Mouse (Mus musculus): Measurements from ENCODE around the gene Foxp1. TPM values are rescaled to one million over a fixed set of nuclear protein-coding genes. Genes with fewer than 3 reads are reported as not detected.

The Foxp1 gene
- polyA plus RNA-seq, 1 experiment: 129 TPM

DNA sequence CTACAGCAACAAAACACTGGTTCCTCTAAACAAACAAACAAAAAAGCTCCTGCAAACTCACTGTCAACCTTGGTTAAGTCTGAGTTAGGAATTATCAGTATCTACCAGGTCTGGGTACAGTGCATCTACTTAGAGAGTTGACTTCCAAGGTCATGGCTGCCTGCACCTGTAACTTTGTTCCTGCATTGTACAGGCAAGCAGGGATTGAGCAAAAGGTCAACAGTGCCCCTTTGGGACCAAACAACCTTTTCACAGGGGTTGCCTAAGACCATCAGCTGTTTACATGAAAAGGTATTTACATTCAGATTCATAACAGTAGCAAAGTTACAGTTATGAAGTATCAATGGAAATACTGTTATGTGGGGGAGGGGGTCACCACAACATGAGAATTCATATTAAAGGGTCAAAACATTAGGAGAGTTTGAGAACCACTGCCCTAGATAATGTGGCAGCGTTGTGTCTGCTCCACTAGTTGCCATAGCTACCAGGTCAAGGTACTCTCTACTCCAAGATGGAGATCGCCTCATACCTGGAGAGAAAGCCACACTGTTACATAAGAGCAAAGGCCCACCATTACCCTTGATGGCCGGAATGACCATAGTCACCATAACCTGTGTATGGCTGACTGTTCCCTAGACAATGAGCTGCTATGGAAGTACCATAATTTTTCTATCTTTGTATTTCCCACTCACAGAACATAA is 21.8 kb downstream of the Foxp1 start:
- no peak overlapping the region for H3K27ac ChIP-seq (ENCODE audit: control insufficient read depth, insufficient read depth, low read length)
- no peaks in the 10 kb centered on the region for H3K36me3 ChIP-seq (ENCODE audit: control insufficient read depth, insufficient read depth, low read length)
- TF ChIP-seq POLR2A (IDR thresholded peaks at IDR 0.05; ENCODE audit: control insufficient read depth, extremely low read depth, insufficient read depth, low read length, poor library complexity): no peak
- no peak for TF ChIP-seq CTCF (IDR thresholded peaks at IDR 0.05; ENCODE audit: borderline replicate concordance, control insufficient read depth, extremely low read depth, insufficient read depth, low read length, poor library complexity)
- H3K4me3 ChIP-seq (ENCODE audit: control insufficient read depth, insufficient read depth, low read length): no peak overlapping the region
- 96% methylated on average over 3 of the region's 3 CpGs for WGBS
- DNase-seq: no peak
- no peaks in the 10 kb centered on the region for H3K27me3 ChIP-seq (ENCODE audit: control insufficient read depth, insufficient read depth, low read length)
- H3K4me1 ChIP-seq (replicated peaks; ENCODE audit: control insufficient read depth, insufficient read depth, low read length): peaks cover 28% of the 10 kb centered on the region

DNA sequence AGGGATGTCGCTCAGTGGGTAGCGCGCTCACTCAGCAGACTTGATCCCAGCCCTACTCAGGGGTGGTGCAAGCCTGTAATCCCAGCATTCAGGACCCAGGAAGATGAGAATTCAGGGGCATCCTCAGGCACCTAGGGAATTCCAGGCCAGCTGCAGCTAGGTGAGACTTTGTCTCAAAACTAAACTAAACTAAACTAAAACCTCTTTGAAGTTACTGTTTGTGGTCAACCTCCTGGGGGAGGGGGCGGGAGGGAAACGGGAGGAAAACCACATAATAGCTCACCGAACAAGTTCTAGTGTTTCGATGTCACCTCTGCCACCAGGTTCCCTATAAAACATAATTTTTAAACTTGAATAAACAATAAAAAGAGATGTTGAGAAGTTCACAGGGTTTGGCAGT is 24.4 kb downstream of the Foxp1 start:
- Histone ChIP-seq H3K4me1 (replicated peaks; ENCODE audit: control insufficient read depth, insufficient read depth, low read length) (peaks cover 20% of the 10 kb centered on the region), H3K27me3 (ENCODE audit: control insufficient read depth, insufficient read depth, low read length) (no peaks in the 10 kb centered on the region), H3K4me3 (ENCODE audit: control insufficient read depth, insufficient read depth, low read length) (no peak overlapping the region), H3K27ac (ENCODE audit: control insufficient read depth, insufficient read depth, low read length) (no peak overlapping the region), H3K36me3 (ENCODE audit: control insufficient read depth, insufficient read depth, low read length) (no peaks in the 10 kb centered on the region)
- DNase-seq: no peak
- WGBS: 35% methylated on average over 7 of the region's 7 CpGs
- TF ChIP-seq POLR2A (IDR thresholded peaks at IDR 0.05; ENCODE audit: control insufficient read depth, extremely low read depth, insufficient read depth, low read length, poor library complexity) (no peak), CTCF (IDR thresholded peaks at IDR 0.05; ENCODE audit: borderline replicate concordance, control insufficient read depth, extremely low read depth, insufficient read depth, low read length, poor library complexity) (no peak)

DNA sequence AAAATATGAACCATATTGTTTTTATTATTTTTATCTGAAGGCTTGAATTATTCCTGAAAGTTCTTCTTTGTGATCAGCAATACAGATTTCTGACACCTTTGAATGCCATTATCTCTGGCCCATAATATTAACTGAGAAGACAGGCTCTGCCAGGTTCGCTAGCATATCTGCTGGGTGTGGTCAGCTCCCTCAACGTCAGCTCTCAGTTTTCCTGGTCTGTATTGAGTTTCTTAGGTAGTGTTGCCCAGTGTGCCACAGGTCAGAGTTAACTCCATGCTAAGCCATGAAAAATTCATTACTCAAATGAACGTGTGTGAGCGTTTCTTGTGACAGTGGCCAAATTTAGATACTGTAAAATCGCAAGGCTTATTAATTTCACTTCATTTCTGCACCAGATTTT is 26.4 kb downstream of the Foxp1 start:
- Histone ChIP-seq H3K4me3 (ENCODE audit: control insufficient read depth, insufficient read depth, low read length) (no peak overlapping the region), H3K4me1 (replicated peaks; ENCODE audit: control insufficient read depth, insufficient read depth, low read length) (peaks cover 12% of the 10 kb centered on the region), H3K36me3 (ENCODE audit: control insufficient read depth, insufficient read depth, low read length) (no peaks in the 10 kb centered on the region), H3K27me3 (ENCODE audit: control insufficient read depth, insufficient read depth, low read length) (no peaks in the 10 kb centered on the region), H3K27ac (ENCODE audit: control insufficient read depth, insufficient read depth, low read length) (no peak overlapping the region)
- TF ChIP-seq CTCF (IDR thresholded peaks at IDR 0.05; ENCODE audit: borderline replicate concordance, control insufficient read depth, extremely low read depth, insufficient read depth, low read length, poor library complexity) (no peak), POLR2A (IDR thresholded peaks at IDR 0.05; ENCODE audit: control insufficient read depth, extremely low read depth, insufficient read depth, low read length, poor library complexity) (no peak)
- DNase-seq: no peak
- WGBS: 96% methylated on average over 5 of the region's 5 CpGs

DNA sequence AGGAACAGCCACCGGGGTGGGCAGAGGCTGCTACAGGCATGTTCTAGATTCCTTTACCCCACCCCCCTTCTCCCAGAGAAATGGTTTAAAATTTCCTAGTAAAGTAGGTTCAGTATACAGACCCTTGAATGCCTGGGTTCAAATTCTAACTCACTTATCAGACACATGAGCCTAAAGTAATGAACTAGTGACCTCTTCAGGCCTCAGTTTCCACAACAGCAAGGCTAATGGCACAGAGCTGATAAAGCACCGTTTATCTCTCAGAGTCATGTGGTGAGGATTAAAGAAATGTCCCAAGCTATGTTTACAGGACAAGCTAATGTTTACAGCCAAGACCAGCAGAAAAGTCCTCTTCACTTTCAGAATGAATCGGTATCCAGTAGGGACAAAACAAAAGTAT is 29.6 kb downstream of the Foxp1 start:
- no peak overlapping the region for H3K4me3 ChIP-seq (ENCODE audit: control insufficient read depth, insufficient read depth, low read length)
- no peak for TF ChIP-seq POLR2A (IDR thresholded peaks at IDR 0.05; ENCODE audit: control insufficient read depth, extremely low read depth, insufficient read depth, low read length, poor library complexity)
- no peak for TF ChIP-seq CTCF (IDR thresholded peaks at IDR 0.05; ENCODE audit: borderline replicate concordance, control insufficient read depth, extremely low read depth, insufficient read depth, low read length, poor library complexity)
- H3K36me3 ChIP-seq (ENCODE audit: control insufficient read depth, insufficient read depth, low read length): no peaks in the 10 kb centered on the region
- no peak overlapping the region for H3K27ac ChIP-seq (ENCODE audit: control insufficient read depth, insufficient read depth, low read length)
- DNase-seq: no peak
- H3K4me1 ChIP-seq (replicated peaks; ENCODE audit: control insufficient read depth, insufficient read depth, low read length): peaks cover 12% of the 10 kb centered on the region
- 83% methylated on average over 3 of the region's 3 CpGs for WGBS
- no peaks in the 10 kb centered on the region for H3K27me3 ChIP-seq (ENCODE audit: control insufficient read depth, insufficient read depth, low read length)

DNA sequence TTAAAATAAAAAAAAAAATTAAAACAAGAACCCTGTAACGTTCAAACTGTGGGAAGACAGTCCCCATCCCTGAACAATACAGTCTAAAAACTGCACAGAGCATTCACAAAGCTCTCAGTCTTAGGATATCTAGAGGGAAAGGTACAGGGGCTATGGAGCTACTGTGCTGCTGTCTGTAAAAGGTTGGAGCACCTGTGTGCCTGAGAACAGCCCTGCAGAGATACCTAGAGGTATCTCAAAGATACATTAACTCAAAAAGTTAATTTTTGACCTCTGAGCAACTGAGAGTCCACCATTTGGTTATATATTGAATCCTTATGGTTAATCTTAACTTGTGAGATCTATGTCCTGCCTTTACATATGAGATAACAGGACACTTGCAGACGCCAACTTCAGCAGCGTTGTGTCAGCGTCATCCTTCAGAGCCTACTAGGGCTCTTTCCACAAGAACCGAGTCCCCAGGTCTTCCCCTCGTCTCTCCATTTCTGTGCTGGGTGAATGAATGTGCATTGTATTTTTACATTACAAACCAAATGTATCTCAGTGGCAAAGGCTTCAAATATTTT is 30.5 kb downstream of the Foxp1 start:
- WGBS: 95% methylated on average over 6 of the region's 6 CpGs
- DNase-seq: no peak
- Histone ChIP-seq H3K36me3 (ENCODE audit: control insufficient read depth, insufficient read depth, low read length) (no peaks in the 10 kb centered on the region), H3K4me3 (ENCODE audit: control insufficient read depth, insufficient read depth, low read length) (no peak overlapping the region), H3K4me1 (replicated peaks; ENCODE audit: control insufficient read depth, insufficient read depth, low read length) (peaks cover 9% of the 10 kb centered on the region), H3K27me3 (ENCODE audit: control insufficient read depth, insufficient read depth, low read length) (no peaks in the 10 kb centered on the region), H3K27ac (ENCODE audit: control insufficient read depth, insufficient read depth, low read length) (no peak overlapping the region)
- no peak for TF ChIP-seq CTCF (IDR thresholded peaks at IDR 0.05; ENCODE audit: borderline replicate concordance, control insufficient read depth, extremely low read depth, insufficient read depth, low read length, poor library complexity)

DNA sequence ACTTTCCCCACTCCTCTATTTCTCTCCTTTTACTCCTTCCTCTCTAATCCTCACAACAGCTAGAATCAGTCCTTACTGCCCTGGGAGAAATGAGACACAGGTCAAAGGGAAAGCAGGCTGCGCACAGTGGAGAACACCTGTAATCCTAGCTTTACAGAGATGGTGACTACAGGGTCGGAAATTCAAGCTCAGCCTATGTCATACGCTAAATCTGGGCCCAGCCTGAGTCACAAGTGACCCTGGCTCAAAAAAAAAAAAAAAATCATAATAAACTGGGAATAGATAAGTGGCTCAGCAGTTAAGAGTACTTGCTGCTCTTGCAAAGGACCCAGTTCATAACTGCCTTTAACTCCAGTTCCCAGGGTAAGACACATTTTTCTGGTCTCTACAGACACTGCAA is 31.4 kb downstream of the Foxp1 start:
- no peak overlapping the region for H3K27ac ChIP-seq (ENCODE audit: control insufficient read depth, insufficient read depth, low read length)
- no peak for DNase-seq
- no peak overlapping the region for H3K4me3 ChIP-seq (ENCODE audit: control insufficient read depth, insufficient read depth, low read length)
- H3K4me1 ChIP-seq (replicated peaks; ENCODE audit: control insufficient read depth, insufficient read depth, low read length): peaks cover 12% of the 10 kb centered on the region
- no peak for TF ChIP-seq CTCF (IDR thresholded peaks at IDR 0.05; ENCODE audit: borderline replicate concordance, control insufficient read depth, extremely low read depth, insufficient read depth, low read length, poor library complexity)
- no peak for TF ChIP-seq POLR2A (IDR thresholded peaks at IDR 0.05; ENCODE audit: control insufficient read depth, extremely low read depth, insufficient read depth, low read length, poor library complexity)
- H3K36me3 ChIP-seq (ENCODE audit: control insufficient read depth, insufficient read depth, low read length): no peaks in the 10 kb centered on the region
- WGBS: 97% methylated on average over 3 of the region's 3 CpGs
- no peaks in the 10 kb centered on the region for H3K27me3 ChIP-seq (ENCODE audit: control insufficient read depth, insufficient read depth, low read length)
